Mouse (Mus musculus) kidney, embryonic 16.5 days (tissue): ENCODE data around the gene Wscd2. TPM values are rescaled to one million over a fixed set of nuclear protein-coding genes. Genes with fewer than 3 reads are reported as not detected.

ENCODE experiments used
- polyA plus RNA-seq: library from polyadenylated mRNA; unstranded; fragments of >200 nt; fragmentation: Nextera tagmentation; extraction: Ambion mirVana; gene quantifications from 2 replicates; pipeline ENCODE4 v1.2.1, GENCODE M21; 2015

Wscd2 gene
- polyA plus RNA-seq, 1 experiment from 2014 or later: 3.0 TPM

Other genes starting within 250 kb of the Wscd2 start
- 6.1 and 8.1 TPM in 2 replicates for gene Sgsm1, start 179.5 kb upstream of the Wscd2 start, polyA plus RNA-seq
- gene Aym1, start 133.0 kb upstream of the Wscd2 start, polyA plus RNA-seq: not detected in 2 replicates
- gene Cmklr1, start 160.1 kb downstream of the Wscd2 start, polyA plus RNA-seq: 4.4 and 6.5 TPM in 2 replicates
- gene 1700069L16Rik, start 234.4 kb downstream of the Wscd2 start, polyA plus RNA-seq: not detected in 2 replicates
- 6.1 and 7.0 TPM in 2 replicates for gene Ficd, start 245.5 kb downstream of the Wscd2 start, polyA plus RNA-seq